Mouse (Mus musculus): ENCODE results near the gene Ubxn7.

Ubxn7 gene

GRCm38 (mm10) chr16:32434691-32435090, 102.6 kb downstream of the Ubxn7 start:
- no peak for DNase-seq

DNA sequence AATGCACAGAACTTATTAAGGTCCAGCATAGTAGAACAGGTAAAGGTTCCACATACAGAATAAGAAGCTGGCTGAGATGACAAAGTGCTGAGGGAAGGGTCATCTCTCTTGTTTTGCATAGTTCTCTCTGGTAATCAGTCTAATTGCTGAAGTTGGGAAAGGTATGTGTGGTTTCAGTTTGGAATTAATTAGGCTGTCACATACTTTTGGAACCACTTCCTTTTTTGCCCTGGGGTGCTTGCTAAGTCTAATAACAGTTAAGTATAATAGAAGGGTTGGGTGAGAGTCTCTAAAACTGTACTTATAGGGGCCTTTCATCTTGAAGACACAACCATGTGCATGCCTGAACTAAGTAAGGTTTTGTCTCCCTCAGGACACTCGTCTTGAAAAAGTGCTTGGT, 104.6 kb downstream of the Ubxn7 start:
- no peak for DNase-seq

DNA sequence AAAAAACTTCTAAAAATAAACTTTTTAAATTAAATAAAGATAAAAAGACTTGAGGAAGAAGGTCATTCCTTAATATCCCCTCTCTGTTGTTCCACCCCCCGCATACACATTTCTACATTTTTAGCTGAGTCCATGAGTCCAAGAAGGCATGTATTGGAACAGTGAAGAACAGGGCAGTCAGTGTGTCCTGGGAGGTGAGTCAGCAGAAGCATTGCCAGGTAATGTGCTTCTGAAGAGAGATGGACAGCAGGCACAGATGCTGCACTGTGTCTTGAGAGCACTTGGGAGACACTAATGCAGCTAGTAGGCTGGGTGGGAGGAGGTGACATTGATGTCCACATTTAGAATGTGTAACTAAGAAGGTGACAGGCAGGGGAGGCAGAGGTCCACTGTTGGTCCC, 105.2 kb downstream of the Ubxn7 start:
- DNase-seq = no peak

DNA sequence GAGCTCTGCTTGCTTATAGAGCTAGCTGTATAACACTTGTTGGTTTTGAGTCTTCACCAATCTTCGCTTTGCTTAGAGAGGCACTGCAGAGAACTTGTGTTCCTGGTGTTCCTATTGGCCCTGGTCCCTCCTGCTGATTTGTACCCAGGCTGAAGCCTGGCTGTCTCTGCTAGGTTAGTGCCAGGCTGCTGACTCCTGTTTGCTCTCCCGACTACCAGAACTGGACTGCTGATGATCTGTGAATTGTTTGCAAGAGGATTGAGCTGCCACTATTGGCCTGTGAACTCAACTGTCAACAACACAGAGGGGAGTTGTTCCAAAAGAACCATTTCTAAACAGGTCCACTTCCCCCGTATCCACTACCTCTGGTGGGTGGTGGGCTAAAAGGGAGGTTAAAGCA, 109.4 kb downstream of the Ubxn7 start:
- DNase-seq = no peak
